In the genomic region with DNA sequence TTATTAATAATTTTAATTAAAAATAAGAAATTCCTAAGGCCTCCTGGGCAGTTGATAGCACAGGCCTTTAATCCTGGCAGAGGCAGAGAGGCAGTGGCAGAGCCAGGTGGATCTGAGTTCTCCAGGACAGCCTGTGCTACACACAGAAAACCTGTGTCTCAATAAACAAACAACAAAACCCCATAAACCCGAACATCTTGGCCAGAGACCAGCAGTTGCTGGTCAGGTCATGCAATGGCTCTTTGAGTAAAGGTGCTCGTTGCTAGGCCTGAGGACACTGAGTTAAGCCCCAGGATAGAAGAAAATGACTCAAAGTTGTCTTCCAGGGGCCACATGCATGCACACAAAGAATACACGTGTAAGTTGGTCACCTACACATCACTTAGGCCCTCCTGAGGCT, we compare ENCODE assay signal across 18 mouse cellular contexts.
"Had no signal": no experiment of that assay in that cellular context is flagged by ENCODE, and none has a peak within 500 bp of the region (broad histone marks: within the 10 kb centered on the region; RNA-seq: fewer than 3 reads in every experiment).

No protein-coding gene starts in this region.

- H3K4me3 ChIP-seq: gastrocnemius, adult 2 months; heart, adult 2 months; heart, embryonic 12.5 days; hindbrain, embryonic 10.5 days; hindbrain, embryonic 12.5 days; intestine, embryonic 15.5 days; layer of hippocampus, adult 2 months; left cerebral cortex, adult 2 months; liver, embryonic 13.5 days; liver, embryonic 15.5 days had no signal

- H3K4me1 ChIP-seq: hindbrain, embryonic 10.5 days; hindbrain, embryonic 12.5 days; intestine, embryonic 15.5 days; liver, embryonic 13.5 days; liver, embryonic 15.5 days had no signal

- H3K9me3 ChIP-seq: liver, embryonic 13.5 days; liver, embryonic 15.5 days had no signal

- H3K9ac ChIP-seq: heart, embryonic 12.5 days; hindbrain, embryonic 12.5 days; hindbrain, embryonic 14.5 days; intestine, embryonic 15.5 days; liver, embryonic 13.5 days; liver, embryonic 15.5 days had no signal

- H3K27ac ChIP-seq: gastrocnemius, adult 2 months; heart, adult 2 months; hindbrain, embryonic 10.5 days; hindbrain, embryonic 12.5 days; hindbrain, embryonic 14.5 days; intestine, embryonic 15.5 days; layer of hippocampus, adult 2 months; left cerebral cortex, adult 2 months; liver, embryonic 13.5 days; liver, embryonic 15.5 days had no signal

- ATAC-seq: hindbrain, embryonic 16.5 days; inflammation-experienced regulatory T-cells, adult 6 months had no signal

- H3K4me2 ChIP-seq: heart, embryonic 12.5 days; hindbrain, embryonic 12.5 days; hindbrain, embryonic 14.5 days; intestine, embryonic 15.5 days; liver, embryonic 13.5 days; liver, embryonic 15.5 days had no signal

- H3K27me3 ChIP-seq: heart, embryonic 12.5 days; hindbrain, embryonic 12.5 days; intestine, embryonic 15.5 days; liver, embryonic 13.5 days; liver, embryonic 15.5 days had no signal

- DNase-seq: gastrocnemius, adult 2 months; gastrocnemius, postnatal 10 days; gastrocnemius, postnatal 25 days; kidney, adult 18-20 months; kidney, adult 8-10 months; liver; liver, embryonic 13.5 days had no signal
